Mouse (Mus musculus) embryonic facial prominence, embryonic 10.5 days (tissue): ENCODE results near the gene Padi1. TPM values are rescaled to one million over a fixed set of nuclear protein-coding genes. Genes with fewer than 3 reads are reported as not detected.

ENCODE experiments used
- DNase-seq: peaks from one replicate; pipeline ENCODE4 v3.0.0-alpha.2; 2017; ENCODE audit warnings: low spot score
- H3K27ac ChIP-seq: fragments of 300-500 bp; sonication (generic); replicated peaks from 2 replicates; pipeline ENCODE4 v1.5.1; 2016; ENCODE audit warnings: mild to moderate bottlenecking
- H3K27me3 ChIP-seq: fragments of 300-500 bp; sonication (generic); replicated peaks from 2 replicates; pipeline ENCODE4 v1.6.1; 2016; ENCODE audit warnings: low read depth, mild to moderate bottlenecking; ENCODE audit not compliant: poor library complexity, severe bottlenecking
- H3K36me3 ChIP-seq: fragments of 300-500 bp; sonication (generic); replicated peaks from 2 replicates; pipeline ENCODE4 v1.6.1; 2016; ENCODE audit warnings: mild to moderate bottlenecking, moderate library complexity
- H3K4me1 ChIP-seq: fragments of 300-500 bp; sonication (generic); 2 replicates; pipeline ENCODE4 v1.6.1; 2016
- H3K4me3 ChIP-seq: fragments of 300-500 bp; sonication (generic); 2 replicates; pipeline ENCODE4 v1.5.1; 2016; ENCODE audit warnings: mild to moderate bottlenecking, moderate library complexity
- H3K9me3 ChIP-seq: fragments of 300-500 bp; sonication (generic); 2 replicates; pipeline ENCODE4 v1.6.1; 2016; ENCODE audit warnings: mild to moderate bottlenecking
- WGBS: fragments of 180-500 bp; shearing (Covaris S2); methylation state at CpG from one replicate; pipeline ENCODE4 v1.1.7; 2016; 5-methylcytosine and 5-hydroxymethylcytosine counted together
- polyA plus RNA-seq: library from polyadenylated mRNA; unstranded; fragments of >200 nt; fragmentation: Nextera tagmentation; extraction: Ambion mirVana; gene quantifications from 2 replicates; pipeline ENCODE4 v1.2.1, GENCODE M21; 2016

Gene Padi1
- polyA plus RNA-seq, 1 experiment from 2014 or later: 0.22 TPM

GRCm38 (mm10) chr4:140877441-140877840 lies 31.9 kb upstream of the Padi1 start:
- DNase-seq: no peak
- no peaks in the 10 kb centered on the region for H3K4me1 ChIP-seq
- H3K27me3 ChIP-seq: no peaks in the 10 kb centered on the region
- no peak overlapping the region for H3K27ac ChIP-seq
- peaks cover 16% of the 10 kb centered on the region for H3K9me3 ChIP-seq
- no peaks in the 10 kb centered on the region for H3K36me3 ChIP-seq
- H3K4me3 ChIP-seq: no peak overlapping the region
- WGBS: 83% methylated on average over 9 of the region's 9 CpGs

- no peak for DNase-seq
Observed at GRCm38 (mm10) chr4:140876681-140877080, 31.1 kb upstream of the Padi1 start.

GRCm38 (mm10) chr4:140876161-140876560 lies 30.6 kb upstream of the Padi1 start:
- Histone ChIP-seq H3K4me1 (no peaks in the 10 kb centered on the region), H3K27me3 (no peaks in the 10 kb centered on the region), H3K27ac (no peak overlapping the region), H3K36me3 (no peaks in the 10 kb centered on the region), H3K9me3 (peaks cover 7% of the 10 kb centered on the region), H3K4me3 (no peak overlapping the region)
- DNase-seq: no peak
- WGBS: 89% methylated on average over 8 of the region's 8 CpGs

More at GRCm38 (mm10) chr4:140876681-140877080, 31.1 kb upstream of the Padi1 start:
- H3K36me3 ChIP-seq: no peaks in the 10 kb centered on the region
- H3K9me3 ChIP-seq: peaks cover 8% of the 10 kb centered on the region
- no peaks in the 10 kb centered on the region for H3K27me3 ChIP-seq
- WGBS: 70% methylated on average over 6 of the region's 6 CpGs
- H3K27ac ChIP-seq: no peak overlapping the region
- H3K4me1 ChIP-seq: no peaks in the 10 kb centered on the region
- no peak overlapping the region for H3K4me3 ChIP-seq

- peaks cover 13% of the 10 kb centered on the region for H3K4me1 ChIP-seq
- no peaks in the 10 kb centered on the region for H3K36me3 ChIP-seq
- no peak overlapping the region for H3K4me3 ChIP-seq
- H3K27me3 ChIP-seq: peaks cover 19% of the 10 kb centered on the region
- no peak for DNase-seq
- no peak overlapping the region for H3K27ac ChIP-seq
- WGBS: 75% methylated on average over 11 of the region's 11 CpGs
- peaks cover 7% of the 10 kb centered on the region for H3K9me3 ChIP-seq
Observed at GRCm38 (mm10) chr4:140873011-140873410, 27.4 kb upstream of the Padi1 start.

GRCm38 (mm10) chr4:140872686-140872992 lies 27.1 kb upstream of the Padi1 start:
- Histone ChIP-seq H3K27ac (no peak overlapping the region), H3K27me3 (peaks cover 19% of the 10 kb centered on the region), H3K4me1 (peaks cover 17% of the 10 kb centered on the region), H3K4me3 (no peak overlapping the region), H3K36me3 (no peaks in the 10 kb centered on the region), H3K9me3 (peaks cover 7% of the 10 kb centered on the region)
- DNase-seq: no peak
- 87% methylated on average over 5 of the region's 5 CpGs for WGBS

- DNase-seq: no peak
- no peak overlapping the region for H3K27ac ChIP-seq
- 88% methylated on average over 8 of the region's 8 CpGs for WGBS
Observed at GRCm38 (mm10) chr4:140871851-140872685, 26.5 kb upstream of the Padi1 start.

GRCm38 (mm10) chr4:140871376-140871775 lies 25.8 kb upstream of the Padi1 start:
- peaks cover 7% of the 10 kb centered on the region for H3K9me3 ChIP-seq
- no peak overlapping the region for H3K4me3 ChIP-seq
- WGBS: 81% methylated on average over 3 of the region's 3 CpGs

More at GRCm38 (mm10) chr4:140871851-140872685, 26.5 kb upstream of the Padi1 start:
- Histone ChIP-seq H3K4me3 (no peak overlapping the region), H3K27me3 (peaks cover 19% of the 10 kb centered on the region), H3K36me3 (no peaks in the 10 kb centered on the region), H3K9me3 (peaks cover 7% of the 10 kb centered on the region), H3K4me1 (peaks cover 23% of the 10 kb centered on the region)

GRCm38 (mm10) chr4:140870876-140871275 lies 25.3 kb upstream of the Padi1 start:
- no peak overlapping the region for H3K4me3 ChIP-seq
- H3K36me3 ChIP-seq: no peaks in the 10 kb centered on the region
- peaks cover 23% of the 10 kb centered on the region for H3K4me1 ChIP-seq
- WGBS: 79% methylated on average over 7 of the region's 7 CpGs
- peaks cover 19% of the 10 kb centered on the region for H3K27me3 ChIP-seq
- DNase-seq: no peak
- H3K9me3 ChIP-seq: peaks cover 7% of the 10 kb centered on the region
- H3K27ac ChIP-seq: no peak overlapping the region

More at GRCm38 (mm10) chr4:140871376-140871775, 25.8 kb upstream of the Padi1 start:
- H3K27ac ChIP-seq: no peak overlapping the region
- peaks cover 23% of the 10 kb centered on the region for H3K4me1 ChIP-seq
- H3K36me3 ChIP-seq: no peaks in the 10 kb centered on the region
- peaks cover 19% of the 10 kb centered on the region for H3K27me3 ChIP-seq
- no peak for DNase-seq

GRCm38 (mm10) chr4:140869945-140870344 lies 24.4 kb upstream of the Padi1 start:
- no peaks in the 10 kb centered on the region for H3K36me3 ChIP-seq
- DNase-seq: no peak
- H3K4me1 ChIP-seq: peaks cover 23% of the 10 kb centered on the region
- WGBS: 92% methylated on average over 8 of the region's 8 CpGs
- peaks cover 19% of the 10 kb centered on the region for H3K27me3 ChIP-seq
- H3K9me3 ChIP-seq: peaks cover 7% of the 10 kb centered on the region
- H3K27ac ChIP-seq: no peak overlapping the region
- H3K4me3 ChIP-seq: no peak overlapping the region

GRCm38 (mm10) chr4:140868484-140869190 lies 23.1 kb upstream of the Padi1 start:
- peak; percentile 74 for DNase-seq
- Histone ChIP-seq H3K4me1 (peaks cover 23% of the 10 kb centered on the region), H3K36me3 (no peaks in the 10 kb centered on the region), H3K9me3 (peaks cover 7% of the 10 kb centered on the region), H3K27me3 (peaks cover 19% of the 10 kb centered on the region), H3K27ac (peak overlapping the region; percentile 70), H3K4me3 (peak overlapping the region; percentile 43)
- WGBS: 3% methylated on average over 14 of the region's 14 CpGs

- 85% methylated on average over 11 of the region's 11 CpGs for WGBS
- Histone ChIP-seq H3K4me3 (no peak overlapping the region), H3K36me3 (no peaks in the 10 kb centered on the region), H3K27ac (0 out of 2 replicates have a peak overlapping the region, but pooled peaks have one; percentile 27), H3K27me3 (no peaks in the 10 kb centered on the region; the same call in 1 of the 2 replicates), H3K4me1 (peaks cover under 1% of the 10 kb centered on the region; the same call in 1 of the 2 replicates), H3K9me3 (no peaks in the 10 kb centered on the region)
- no peak for DNase-seq
Observed at GRCm38 (mm10) chr4:140862036-140862650, 16.6 kb upstream of the Padi1 start.

GRCm38 (mm10) chr4:140860767-140861147 lies 15.2 kb upstream of the Padi1 start:
- Histone ChIP-seq H3K9me3 (no peaks in the 10 kb centered on the region), H3K4me3 (no peak overlapping the region), H3K27me3 (no peaks in the 10 kb centered on the region; the same call in 1 of the 2 replicates), H3K27ac (no peak overlapping the region), H3K36me3 (no peaks in the 10 kb centered on the region), H3K4me1 (no peaks in the 10 kb centered on the region)
- DNase-seq: no peak
- WGBS: 86% methylated on average over 7 of the region's 7 CpGs
